Mouse (Mus musculus) heart, adult 9 months (tissue): ENCODE measurements around the gene Tas1r3.
A peak's percentile ranks its signal among the peaks of the same experiment; 100 is the strongest.

Experiments
- DNase-seq, 2 experiments: peaks; one replicate each; pipeline ENCODE4 v3.0.0; 2022; ENCODE audit warnings: low spot score in 2 of 2

Gene Tas1r3

DNA sequence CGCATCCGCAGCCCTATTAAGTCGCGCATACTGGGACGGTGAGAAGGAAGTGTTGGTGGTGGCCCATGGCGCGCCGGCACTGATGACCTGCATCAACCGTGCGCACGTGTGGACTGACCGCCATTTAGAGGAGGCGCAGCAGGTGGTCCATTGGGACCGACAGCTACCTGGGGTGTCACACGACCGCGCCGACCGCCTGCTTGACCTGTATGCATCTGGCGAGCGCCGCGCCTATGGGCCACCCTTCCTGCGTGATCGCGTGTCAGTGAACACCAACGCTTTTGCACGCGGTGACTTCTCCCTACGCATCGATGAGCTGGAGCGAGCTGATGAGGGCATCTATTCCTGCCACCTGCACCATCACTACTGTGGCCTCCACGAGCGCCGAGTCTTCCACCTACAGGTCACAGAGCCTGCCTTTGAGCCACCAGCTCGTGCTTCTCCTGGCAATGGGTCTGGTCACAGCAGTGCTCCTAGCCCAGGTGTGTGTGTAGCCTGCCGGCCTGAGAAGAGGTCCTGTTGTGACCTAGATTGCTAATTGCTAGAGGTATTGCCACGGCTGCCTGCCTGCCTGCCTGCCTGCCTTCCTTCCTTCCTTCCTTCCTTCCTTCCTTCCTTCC lies 21.4 kb downstream of the Tas1r3 start:
- DNase-seq: no peak

DNA sequence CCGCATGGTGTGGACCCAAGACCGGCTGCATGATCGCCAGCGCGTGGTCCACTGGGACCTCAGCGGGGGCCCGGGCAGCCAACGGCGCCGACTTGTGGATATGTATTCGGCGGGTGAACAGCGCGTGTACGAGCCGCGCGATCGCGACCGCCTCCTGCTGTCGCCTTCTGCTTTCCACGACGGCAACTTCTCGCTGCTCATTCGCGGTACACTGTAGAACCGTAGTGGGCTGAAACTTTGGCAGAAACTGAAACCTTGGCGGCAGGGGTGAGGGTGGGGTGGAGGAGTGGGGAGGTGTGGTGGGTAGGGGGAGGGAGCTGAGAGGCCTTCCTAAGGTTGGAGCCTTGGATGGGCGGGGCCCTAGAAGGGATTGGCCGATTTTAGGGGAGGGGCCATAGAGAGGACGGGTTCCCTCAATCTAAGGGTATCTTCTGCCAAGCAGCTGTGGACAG lies 22.1 kb downstream of the Tas1r3 start:
- peak; percentile 69 to 70 for DNase-seq

DNA sequence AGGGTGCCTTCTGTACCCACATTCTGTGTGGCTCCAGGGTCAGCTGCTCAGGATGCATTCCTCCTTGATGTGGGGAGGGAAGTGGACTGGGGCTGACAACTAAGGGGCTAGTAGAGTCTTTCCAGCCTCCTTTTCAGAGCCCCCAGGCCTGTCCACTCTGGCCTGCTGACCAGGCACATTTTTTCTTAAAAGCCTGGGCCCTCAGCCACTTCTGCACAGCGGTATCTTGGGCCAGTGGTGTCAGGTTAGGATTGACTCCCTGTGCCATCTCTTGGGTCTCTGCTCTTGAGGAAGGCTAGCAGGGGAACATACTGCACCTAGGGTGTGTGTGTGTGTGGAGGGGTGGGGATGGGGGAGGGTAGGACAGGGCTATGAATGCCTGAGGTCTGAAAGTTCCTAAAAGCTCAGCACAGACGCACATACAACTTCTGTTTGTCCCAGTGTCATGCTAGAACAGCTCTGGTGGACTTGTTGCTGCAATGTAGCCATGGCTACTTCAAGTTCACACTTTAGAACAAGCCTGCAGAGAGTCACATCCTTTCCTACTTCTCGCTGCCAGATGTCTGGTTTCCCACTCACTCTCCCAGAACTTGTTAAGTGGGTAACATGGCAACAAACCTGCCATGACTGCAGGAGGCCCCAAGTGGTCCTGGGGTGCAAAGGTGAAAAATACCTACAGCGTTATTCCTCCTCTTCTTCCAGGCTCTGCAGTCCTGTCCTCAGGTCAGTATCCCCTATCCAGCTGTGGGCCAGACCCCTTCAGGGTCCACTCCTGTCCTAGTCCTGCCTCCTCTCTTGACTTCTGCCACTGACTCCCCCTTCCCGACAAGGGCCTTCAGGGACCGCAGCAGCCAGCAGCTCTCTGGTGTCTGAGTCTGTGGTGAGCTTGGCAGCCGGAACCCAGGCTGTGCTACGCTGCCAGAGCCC lies 22.8 kb downstream of the Tas1r3 start:
- no peak for DNase-seq

DNA sequence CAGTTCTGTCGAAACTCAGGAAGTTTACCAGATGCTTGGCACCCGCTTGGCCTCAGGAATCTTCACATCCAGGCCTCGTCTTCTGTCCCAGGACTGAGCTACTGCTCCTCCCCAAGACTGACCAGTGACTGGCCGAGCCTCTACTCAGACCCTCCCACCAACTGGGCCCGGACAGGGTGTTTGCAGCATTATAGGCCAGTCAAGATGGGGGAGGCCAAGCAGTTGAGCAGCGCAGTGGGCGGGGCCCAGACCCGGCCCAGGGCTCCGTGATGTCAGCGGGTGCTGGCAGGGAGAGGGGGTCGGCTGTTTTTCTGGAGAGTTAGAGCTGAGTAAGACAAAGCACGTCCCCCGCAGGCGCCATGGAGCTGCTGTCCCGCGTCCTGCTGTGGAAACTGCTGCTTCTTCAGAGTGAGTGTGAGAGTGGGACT lies 23.7 kb downstream of the Tas1r3 start, which contains the start of gene Mxra8:
TSS of gene Mxra8 (plus strand) at position 198 of the 428 bp plus-strand sequence.
- DNase-seq: peak; percentile 93 to 96

DNA sequence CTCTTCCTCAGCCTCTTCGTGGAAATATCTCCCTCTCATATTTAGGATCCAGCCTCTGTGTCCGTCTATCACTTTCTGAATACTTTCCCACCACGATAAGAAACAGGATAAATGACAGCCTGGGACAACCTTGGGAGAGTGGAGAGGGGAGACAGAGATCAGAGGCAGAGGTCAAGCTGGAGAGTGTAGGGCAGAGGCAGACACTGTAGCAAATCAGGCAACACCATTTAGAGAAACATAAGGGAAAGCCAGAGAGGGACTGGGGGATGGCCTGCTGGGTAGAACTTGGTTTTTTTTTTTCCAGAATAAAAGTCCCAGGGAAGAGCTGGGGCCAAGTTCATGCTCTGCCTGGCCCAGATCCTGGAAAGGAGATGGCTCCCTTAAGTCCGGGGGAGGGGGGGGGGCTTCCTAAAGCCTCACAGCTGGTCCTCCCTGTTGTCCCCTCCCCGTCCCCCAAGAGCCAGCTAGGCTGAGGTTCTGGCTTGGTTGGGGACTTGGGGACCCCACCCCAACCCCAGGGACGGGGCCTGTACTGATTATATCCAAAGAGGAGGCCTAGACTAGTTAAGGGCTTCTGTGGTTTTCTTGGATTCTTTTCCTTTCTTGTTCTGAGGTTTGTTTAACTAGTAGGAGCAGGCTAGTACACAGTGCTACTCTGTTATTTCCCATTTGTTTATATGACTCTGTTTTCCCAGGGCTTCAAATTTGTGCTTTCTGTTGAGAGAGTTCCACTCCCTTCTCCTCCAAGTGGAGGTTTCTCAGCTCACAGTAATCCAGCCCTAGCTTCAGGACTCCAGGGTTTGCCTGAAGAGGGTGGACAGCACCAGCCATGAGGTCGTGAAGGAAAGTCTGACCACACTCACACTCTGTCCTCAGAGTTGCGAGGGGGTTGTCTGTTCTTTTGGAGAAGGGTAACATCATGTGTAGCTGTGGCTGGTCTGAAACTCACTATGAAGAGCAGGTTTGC lies 24.7 kb downstream of the Tas1r3 start:
- DNase-seq: peak; percentile 67 to 71

DNA sequence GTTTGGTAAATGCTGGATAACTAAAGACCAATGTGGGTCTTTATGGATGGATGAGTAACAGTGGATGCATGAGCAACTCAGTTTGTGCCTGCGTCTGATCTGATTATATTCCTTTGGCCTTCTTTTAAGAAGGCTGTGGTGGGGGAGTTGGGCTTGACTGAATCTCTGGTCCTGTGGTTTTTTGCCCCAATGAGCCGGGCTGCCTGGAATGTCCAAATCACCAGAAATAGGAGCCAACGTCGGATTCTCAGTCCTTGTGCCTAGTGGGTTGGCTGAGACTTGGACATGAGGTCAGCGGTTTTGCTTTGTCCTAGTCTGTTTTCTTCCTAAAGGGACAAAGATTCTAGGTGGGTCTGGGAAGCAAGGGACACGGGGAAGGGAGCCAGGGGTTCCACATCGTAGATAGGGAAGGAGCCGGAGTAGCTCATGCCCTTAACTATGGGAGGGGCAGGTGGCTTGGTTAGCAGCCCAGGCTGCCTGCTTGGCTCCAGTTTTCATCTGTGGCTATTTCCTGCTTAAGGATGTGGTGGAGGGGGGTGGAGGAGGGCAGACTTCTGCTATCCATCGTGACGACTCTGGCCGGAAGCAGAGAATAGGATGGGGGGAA lies 25.7 kb downstream of the Tas1r3 start:
- DNase-seq: peak; percentile 79 to 80

DNA sequence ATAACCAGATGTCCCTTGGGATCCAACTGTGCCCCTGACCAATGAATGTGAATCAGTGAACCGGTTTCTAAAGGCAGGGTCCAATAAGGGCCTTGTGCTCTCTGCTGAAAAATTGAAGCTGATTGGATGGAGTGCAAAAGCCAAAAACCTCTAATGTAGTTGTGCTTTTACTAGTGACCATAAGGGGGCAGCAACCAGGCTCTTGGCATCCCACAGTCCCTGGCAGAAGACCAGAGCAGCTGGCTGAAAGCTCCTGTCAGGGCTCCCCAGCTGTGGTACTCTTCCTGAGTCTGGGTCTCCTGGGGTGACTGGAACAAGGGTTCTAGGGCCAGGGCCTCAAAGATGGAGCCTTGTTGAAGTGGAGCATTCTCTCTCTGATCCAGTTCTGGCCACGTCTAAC lies 29.3 kb downstream of the Tas1r3 start:
- DNase-seq: peak; percentile 84 to 88

DNA sequence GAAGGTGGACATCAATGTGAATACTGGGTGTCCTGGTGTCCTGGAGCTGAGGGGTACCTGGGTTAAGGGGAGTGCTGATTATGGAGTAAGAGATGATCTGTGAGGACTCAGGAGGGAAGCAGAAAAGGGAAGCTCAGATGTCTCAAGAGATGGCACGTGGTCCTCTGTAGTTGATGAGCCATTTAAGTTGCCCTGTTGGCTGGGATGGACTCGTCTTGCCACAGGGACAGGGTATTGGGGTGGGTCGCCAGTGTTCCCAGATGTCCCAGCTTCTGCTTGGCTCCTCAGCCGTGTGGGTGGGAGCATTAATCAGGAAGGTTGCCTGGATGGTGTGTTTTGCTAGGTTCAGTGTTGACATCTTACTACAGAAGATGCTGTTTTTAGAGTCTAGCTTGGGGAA lies 29.9 kb downstream of the Tas1r3 start:
- DNase-seq: no peak

DNA sequence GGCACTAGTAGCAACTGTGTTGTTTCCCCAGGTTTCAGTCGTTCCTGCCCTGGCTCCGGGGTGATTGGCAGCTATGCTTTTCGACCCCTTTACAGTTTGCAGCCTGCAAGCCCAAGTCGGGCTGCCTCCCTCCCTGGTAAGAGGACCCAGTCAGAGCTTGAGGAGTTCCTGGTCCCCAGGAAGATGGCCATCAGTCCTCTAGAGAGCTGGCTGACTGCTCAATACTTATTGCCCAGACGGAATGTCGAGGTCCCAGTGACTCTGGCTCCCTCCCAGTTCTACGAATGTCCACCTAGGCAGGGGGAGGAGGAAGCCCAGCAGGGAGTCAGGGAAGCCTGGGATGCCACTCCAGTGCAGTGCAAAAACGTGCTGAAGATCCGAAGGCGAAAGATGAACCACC lies 30.8 kb downstream of the Tas1r3 start:
- DNase-seq: no peak

DNA sequence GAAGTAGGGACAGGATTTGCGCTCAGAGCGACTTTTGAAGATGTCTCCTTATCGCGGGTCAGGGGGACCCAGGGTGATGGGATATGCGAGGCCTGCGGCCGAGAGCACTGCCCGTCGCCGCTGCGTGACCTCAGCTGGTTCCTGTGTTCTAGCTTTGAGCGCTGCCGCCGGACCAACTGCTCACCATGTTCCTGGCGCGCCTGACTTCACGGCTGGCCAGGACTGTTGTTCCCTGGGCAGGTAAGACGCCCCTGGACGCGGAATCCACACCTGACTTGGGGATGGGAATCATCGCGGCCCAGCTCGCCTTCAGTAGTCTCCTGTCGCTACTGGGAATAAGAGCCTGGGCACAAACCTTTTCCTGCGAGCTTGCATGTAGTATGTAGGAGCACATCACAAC lies 31.3 kb downstream of the Tas1r3 start:
- no peak for DNase-seq

DNA sequence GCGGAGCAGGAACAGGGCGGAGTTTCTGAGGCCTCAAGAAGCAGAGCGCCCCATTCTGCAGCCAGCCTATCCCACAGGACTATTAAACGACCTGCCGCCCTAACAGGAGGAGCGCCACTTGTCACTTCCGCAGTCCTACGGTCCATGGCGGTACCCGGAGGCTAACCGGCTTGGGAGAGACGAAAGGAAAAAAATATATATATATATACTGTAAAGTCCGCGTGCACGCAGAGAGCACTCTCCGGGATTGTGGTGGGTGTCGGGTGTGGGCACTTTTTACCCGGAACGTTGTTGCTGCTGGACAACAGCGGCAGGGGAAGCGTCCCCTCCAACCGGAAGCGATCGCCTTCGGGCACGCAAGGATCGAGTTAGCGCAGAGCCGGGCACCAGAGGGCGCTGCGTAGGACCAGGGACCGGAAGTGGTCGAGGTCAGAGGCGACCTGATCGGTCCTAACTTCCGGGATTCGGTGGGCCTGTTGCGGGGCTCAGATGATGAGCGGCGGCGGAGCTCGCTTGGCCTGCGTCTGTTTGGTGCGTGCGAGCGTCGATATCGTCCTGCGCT lies 31.9 kb downstream of the Tas1r3 start, which contains the start of gene Aurkaip1:
TSS of gene Aurkaip1 (plus strand) at position 68 of the 562 bp plus-strand sequence.
- DNase-seq: peak; percentile 89 to 94

DNA sequence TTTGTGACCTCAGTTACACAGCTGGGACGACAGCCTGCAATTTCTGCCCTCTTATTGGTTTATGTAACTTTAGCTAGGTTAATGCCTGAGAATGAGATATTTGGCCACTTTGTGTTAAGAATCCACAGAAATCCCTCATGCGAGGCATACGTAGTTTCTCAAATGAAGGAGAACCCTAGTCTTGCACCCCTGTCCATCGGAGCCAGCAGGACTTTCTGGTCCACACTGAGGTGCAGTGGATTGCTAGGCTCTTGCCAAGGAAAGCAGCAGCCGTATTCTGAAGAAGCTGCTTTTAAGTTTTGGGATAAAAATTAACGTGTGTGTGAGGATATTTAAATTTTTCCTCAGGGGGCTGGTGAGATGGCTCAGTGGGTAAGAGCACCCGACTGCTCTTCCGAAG lies 32.6 kb downstream of the Tas1r3 start:
- no peak for DNase-seq

DNA sequence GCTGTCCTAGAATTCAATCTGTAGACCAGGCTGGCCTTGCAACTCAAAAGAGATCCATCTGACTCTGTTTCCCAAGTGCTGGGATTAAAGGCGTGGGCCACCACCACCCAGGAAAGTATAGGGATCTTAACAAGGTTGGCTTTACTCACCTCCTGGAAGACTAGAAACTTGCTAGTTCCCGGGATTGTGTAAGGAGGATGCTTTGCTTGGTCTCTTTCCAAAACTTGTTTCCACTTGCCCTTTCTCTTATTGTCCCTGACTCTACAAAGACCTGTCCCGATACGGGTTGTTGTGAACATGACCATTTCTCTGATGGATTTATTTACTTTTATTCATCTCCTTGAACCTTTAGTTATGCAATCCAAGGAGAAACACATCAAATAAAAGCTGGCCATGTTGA lies 33.3 kb downstream of the Tas1r3 start:
- no peak for DNase-seq

DNA sequence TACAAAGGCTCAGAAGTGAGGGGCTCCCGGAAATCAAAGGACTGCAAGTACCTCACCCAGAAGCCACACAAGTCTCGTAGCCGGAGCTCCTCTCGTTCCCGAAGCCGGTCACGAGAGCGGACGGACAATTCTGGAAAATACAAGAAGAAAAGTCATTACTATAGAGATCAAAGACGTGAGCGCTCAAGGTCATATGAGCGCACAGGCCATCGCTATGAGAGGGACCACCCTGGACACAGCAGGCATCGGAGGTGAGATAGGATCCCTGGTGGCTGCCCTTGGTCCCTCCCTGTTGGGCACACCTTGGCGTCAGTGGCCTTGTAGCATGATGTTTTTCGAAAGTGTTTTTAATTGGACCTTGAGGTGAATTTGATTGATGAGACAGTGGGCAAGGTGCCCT lies 39.7 kb downstream of the Tas1r3 start:
- DNase-seq: no peak

DNA sequence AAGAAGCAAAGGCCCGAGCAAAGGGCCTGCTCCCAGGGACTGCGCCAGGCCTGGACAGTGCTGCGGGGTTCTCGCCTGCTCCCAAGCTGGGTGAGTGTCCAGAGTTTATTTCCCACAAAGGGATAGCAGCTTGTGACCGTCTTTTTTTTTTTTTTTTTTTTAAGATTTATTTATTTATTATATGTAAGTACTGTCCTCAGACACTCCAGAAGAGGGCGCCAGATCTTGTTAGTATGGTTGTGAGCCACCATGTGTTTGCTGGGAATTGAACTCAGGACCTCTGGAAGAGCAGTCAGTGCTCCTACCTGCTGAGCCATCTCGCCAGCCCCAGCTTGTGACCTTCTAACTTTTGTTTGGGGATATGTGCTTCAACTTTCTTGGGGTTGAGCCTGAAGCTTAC lies 42.1 kb downstream of the Tas1r3 start:
- no peak for DNase-seq

DNA sequence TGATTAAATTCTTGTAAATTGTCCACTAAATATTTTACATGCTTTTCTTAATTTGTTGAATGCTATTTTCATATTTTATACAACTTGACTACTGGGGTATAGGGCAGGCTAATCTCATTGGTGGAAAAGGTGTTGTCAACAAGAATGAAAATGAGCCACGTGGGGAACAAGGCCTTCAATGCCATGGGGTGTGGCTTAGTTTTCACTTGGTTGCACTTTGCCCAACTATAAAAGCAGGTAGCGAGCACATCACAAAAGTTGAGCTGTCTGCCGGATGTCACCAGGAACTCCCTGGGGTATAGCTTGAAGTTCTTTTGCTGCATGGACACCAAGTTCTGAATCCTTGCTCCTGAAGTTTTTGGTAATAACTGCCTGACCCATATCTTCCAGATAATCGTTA lies 45.6 kb downstream of the Tas1r3 start:
- DNase-seq: no peak

DNA sequence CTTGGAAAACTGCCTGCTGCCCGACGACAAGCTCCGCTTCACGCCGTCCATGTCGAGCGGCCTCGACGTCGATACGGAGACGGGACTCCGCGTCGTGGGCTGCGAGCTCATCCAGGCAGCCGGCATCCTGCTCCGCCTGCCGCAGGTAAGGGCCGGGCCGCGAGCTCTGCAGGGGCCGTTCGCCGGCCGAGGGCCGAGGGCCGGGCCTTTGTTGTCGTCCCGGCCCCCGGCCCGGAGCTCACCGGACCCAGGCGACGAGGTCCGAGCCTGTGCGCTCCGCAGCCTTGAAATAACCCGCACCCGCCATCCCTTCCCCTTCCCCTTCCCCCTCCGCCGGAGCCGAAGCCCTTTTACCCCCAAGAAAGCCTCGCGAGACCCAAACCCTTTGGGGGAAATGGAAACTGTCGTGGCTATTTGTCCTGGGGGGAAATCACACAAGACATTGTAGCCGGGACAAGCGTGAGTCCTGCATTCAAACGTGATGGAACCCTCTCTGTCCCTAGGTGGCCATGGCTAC lies 50.4 kb downstream of the Tas1r3 start:
- DNase-seq: no peak

DNA sequence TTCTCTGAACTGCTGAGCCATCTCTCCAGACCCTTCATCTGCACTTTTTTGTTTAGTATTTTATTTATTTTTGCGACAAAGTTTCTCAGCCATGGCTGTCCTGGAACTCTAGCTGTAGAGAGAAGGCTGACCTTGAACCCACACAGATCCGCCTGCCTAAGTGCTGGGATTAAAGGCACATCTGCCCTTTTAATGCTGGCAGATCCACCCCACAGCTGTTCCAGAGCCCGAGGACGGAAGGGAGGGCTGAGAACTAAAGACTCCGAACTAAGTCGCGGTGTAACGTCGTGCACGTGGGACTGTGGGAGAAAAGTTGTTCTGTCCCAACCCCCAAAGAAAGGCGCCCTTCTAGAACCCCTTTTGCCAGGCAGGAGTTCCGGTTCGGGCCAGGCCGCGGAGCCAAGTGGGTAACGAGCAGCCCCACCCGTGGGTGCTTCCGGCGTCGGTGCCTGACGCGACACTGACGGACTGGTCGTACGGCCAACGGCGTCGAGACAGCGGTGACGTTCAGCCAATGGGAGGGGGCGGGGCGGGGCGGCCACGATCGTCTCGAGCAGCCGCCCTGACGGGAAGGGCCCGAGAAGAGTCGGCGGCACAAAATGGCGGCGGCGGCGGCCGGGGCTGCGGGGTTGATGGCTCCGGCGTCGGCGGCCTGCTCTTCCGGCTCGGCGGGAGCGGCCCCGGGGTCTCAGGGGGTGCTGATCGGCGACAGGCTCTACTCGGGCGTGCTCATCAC lies 51.1 kb downstream of the Tas1r3 start, which contains the start of gene Ccnl2:
TSS of gene Ccnl2 (plus strand) at position 561 of the 736 bp plus-strand sequence.
- peak; percentile 93 for DNase-seq
